Mouse (Mus musculus): Measurements from ENCODE around the gene Tspan31.

DNA sequence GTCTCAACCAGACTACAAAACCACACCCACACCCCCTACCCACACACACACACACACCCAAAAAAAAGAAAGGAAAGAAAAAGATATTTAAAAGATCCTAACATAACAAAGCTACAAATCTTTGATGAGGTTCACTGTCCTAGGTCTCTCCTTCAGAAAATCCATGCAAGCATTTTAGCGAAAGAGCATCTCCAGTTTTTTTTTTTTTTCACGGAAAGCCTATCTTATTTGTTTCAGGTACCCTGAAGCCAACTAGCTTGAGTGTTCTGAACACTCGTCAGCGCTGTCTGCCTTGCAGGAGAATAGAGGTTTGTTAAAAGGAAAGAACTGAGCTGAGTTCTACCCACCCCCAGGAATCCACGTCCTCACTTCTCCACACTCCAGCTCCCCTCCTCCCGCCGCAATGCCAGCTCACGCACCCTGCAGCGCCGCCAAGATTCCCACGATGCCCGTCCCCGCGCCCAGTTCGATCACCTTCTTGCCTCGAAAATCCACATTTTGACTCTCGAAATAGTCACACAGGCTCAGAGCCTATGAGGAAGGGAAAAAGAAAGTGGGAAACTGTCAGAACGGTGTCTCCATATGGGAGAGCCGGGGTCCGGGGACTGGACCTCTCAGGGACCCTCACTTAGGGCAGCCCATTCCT is 29.4 kb downstream of the Tspan31 start:
- TF ChIP-seq CTCF (IDR thresholded peaks at IDR 0.05; ENCODE audit: borderline replicate concordance, insufficient read depth, low read length): no peak
- TF ChIP-seq POLR2A (IDR thresholded peaks at IDR 0.05; ENCODE audit: low read depth, low read length): peak; percentile 52; the same call in 1 of the 2 replicates

All from embryonic fibroblast, embryonic 13.5 days (primary cell).